Mouse (Mus musculus) mouse embryonic stem cell (cell line): Measurements from ENCODE around the gene Ube2g1.

Experiments
- in situ Hi-C, 2 experiments: fragments of 300-500 bp; cut with MboI; formaldehyde crosslinking; loops; 1 replicate in 1 of 2; 3 replicates in 1 of 2; pipeline ENCODE4 v1.14.3; 2019 to 2020; ENCODE audit warnings: low sequenced_read_pairs in 2 of 2, low pct_unique_long_range_greater_than_20kb in 1 of 2, mixed read lengths in 1 of 2; ENCODE audit not compliant: unreplicated experiment in 1 of 2

The Ube2g1 gene

GRCm38 (mm10) chr11:72680726-72681125 is 73.6 kb downstream of the Ube2g1 start:
- in situ Hi-C loops = no loop called here

GRCm38 (mm10) chr11:72683402-72683801 is 76.3 kb downstream of the Ube2g1 start:
- in situ Hi-C loops = no loop called here

GRCm38 (mm10) chr11:72686697-72687096 is 79.6 kb downstream of the Ube2g1 start:
- in situ Hi-C loops = no loop called here

- in situ Hi-C loops = no loop called here
Measured at GRCm38 (mm10) chr11:72688242-72688641, 81.2 kb downstream of the Ube2g1 start.

GRCm38 (mm10) chr11:72689115-72689514 is 82.0 kb downstream of the Ube2g1 start:
- in situ Hi-C loops = no loop called here

GRCm38 (mm10) chr11:72689551-72690510 is 82.7 kb downstream of the Ube2g1 start, which contains the start of gene Ankfy1:
Ankfy1 (plus strand) TSS chr11:72690006.
- in situ Hi-C loops = no loop called here

GRCm38 (mm10) chr11:72692353-72692752 is 85.3 kb downstream of the Ube2g1 start:
- in situ Hi-C loops = no loop called here

GRCm38 (mm10) chr11:72695025-72695424 is 87.9 kb downstream of the Ube2g1 start:
- in situ Hi-C loops = no loop called here

- in situ Hi-C loops = no loop called here
Measured at GRCm38 (mm10) chr11:72696368-72696971, 89.4 kb downstream of the Ube2g1 start.

- in situ Hi-C loops = no loop called here
Measured at GRCm38 (mm10) chr11:72697323-72697722, 90.2 kb downstream of the Ube2g1 start.

GRCm38 (mm10) chr11:72705111-72705510 is 98.0 kb downstream of the Ube2g1 start:
- in situ Hi-C loops = loop anchor here in 1 of 2 experiments (10.0 kb wide), 1 partner anchor 130 kb away; no protein-coding TSS in a partner anchor

GRCm38 (mm10) chr11:72712721-72713120 is 105.6 kb downstream of the Ube2g1 start:
- in situ Hi-C loops = no loop called here

- in situ Hi-C loops = no loop called here
Measured at GRCm38 (mm10) chr11:72718161-72718560, 111.1 kb downstream of the Ube2g1 start.

- in situ Hi-C loops = no loop called here
Measured at GRCm38 (mm10) chr11:72723165-72723564, 116.1 kb downstream of the Ube2g1 start.

- in situ Hi-C loops = no loop called here
Measured at GRCm38 (mm10) chr11:72723871-72724270, 116.8 kb downstream of the Ube2g1 start.

GRCm38 (mm10) chr11:72726023-72726422 is 118.9 kb downstream of the Ube2g1 start:
- in situ Hi-C loops = no loop called here

- in situ Hi-C loops = no loop called here
Measured at GRCm38 (mm10) chr11:72733736-72734135, 126.7 kb downstream of the Ube2g1 start.

- in situ Hi-C loops = no loop called here
Measured at GRCm38 (mm10) chr11:72734840-72735518, 127.9 kb downstream of the Ube2g1 start.

- in situ Hi-C loops = no loop called here
Measured at GRCm38 (mm10) chr11:72735519-72735860, 128.4 kb downstream of the Ube2g1 start.
